Mouse (Mus musculus): Measurements from ENCODE around the gene Hexdc. TPM values are rescaled to one million over a fixed set of nuclear protein-coding genes. Genes with fewer than 3 reads are reported as not detected.

The Hexdc gene
- 11.8 TPM for polyA plus RNA-seq (2014; fragmentation: Illumina TruSeq; extraction: RNeasy Lipid Tissue Mini Kit (QIAGEN cat#74804); ENCODE audit: low read depth, low replicate concordance)

GRCm38 (mm10) chr11:121204161-121205006 is at the start of gene Hexdc, which contains the start of gene Ogfod3:
TSS of gene Hexdc (plus strand) at chr11:121204433.
TSS of gene Ogfod3 (minus strand) at chr11:121204711.

DNA sequence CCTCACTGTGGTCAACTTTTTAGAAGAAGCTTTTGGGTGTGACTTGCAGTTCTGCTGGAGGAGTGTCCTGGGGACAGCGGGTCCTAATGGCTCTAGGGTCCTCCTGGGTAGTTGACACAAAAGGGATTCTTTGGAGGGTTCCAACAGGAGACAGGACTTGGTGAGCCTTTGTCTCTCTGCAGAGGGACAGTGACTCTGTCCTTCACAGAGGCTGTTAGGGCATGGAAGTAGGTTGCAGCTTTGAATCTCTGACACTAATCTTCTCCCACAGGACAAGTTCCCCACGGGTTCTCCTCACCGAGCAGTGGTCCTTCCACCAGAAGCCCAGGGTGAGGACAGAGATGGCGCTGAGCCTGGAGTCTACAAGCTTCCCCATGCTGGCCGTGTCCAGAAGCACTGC is 44.3 kb upstream of the Hexdc start, which contains the start of gene Uts2r:
Gene Uts2r, plus strand, starts transcription at position 301 of the 400 bp plus-strand sequence.

GRCm38 (mm10) chr11:121229018-121229439 is 24.8 kb downstream of the Hexdc start, which contains the start of gene Cybc1:
TSS of gene Cybc1 (minus strand) at chr11:121229322.

GRCm38 (mm10) chr11:121236564-121237344 is 32.5 kb downstream of the Hexdc start, which contains the start of gene Narf:
TSS of gene Narf (plus strand) at chr11:121237253.

DNA sequence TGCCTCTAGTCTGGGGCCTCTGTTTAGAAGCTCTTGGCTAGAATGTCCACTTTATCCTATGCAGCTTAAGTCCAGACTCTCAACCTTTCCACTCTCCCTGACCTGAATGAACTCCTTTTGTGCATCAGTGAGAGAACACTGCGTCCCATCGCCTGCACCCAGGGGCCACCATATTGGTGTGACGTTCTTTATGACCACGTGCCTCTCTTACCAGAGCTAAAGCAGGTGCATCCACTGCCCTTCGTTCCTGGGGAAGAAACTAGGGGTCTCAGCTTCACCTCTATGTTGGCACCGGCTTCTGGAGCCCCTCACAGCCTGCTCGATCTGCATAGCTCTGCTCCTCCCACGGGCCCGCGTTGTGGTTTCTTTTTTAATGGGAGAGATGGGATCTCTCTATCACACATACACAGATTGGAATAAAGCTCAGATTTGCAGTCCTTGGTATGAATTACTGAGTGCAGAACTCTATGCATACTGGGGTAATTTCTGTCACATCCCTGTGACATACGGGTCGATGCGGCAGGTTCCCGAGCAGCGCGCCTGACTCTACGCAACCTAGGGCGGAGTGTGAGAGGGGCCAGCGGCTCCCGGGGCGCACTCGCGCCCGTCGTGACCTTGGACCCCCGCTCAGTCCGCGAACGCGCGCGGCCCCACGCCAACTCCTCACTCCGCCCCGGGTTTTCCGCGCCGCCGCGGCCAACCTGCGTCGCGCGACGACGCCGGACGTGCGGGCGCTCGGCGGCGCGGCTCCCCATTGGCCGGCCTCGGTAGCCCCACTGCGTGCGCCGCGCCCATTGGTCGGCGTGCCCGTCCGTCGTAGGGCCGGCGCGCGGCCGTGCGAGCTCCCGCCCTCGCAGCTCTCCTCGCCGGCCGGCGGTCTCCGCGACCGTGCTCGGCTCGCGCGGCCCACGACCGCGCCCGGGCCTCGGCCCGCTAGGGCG is 55.2 kb downstream of the Hexdc start, which contains the start of gene Foxk2:
Gene Foxk2, plus strand, starts transcription at position 831 of the 941 bp plus-strand sequence.

Other genes starting within 250 kb of the Hexdc start
- gene Csnk1d, start 213.1 kb upstream of the Hexdc start, polyA plus RNA-seq (2014; fragmentation: Illumina TruSeq; extraction: RNeasy Lipid Tissue Mini Kit (QIAGEN cat#74804); ENCODE audit: low read depth, low replicate concordance): 49.3 TPM
- gene Cd7, start 165.0 kb upstream of the Hexdc start, polyA plus RNA-seq (2014; fragmentation: Illumina TruSeq; extraction: RNeasy Lipid Tissue Mini Kit (QIAGEN cat#74804); ENCODE audit: low read depth, low replicate concordance): 0.99 TPM
- gene Sectm1b, start 140.9 kb upstream of the Hexdc start, polyA plus RNA-seq (2014; fragmentation: Illumina TruSeq; extraction: RNeasy Lipid Tissue Mini Kit (QIAGEN cat#74804); ENCODE audit: low read depth, low replicate concordance): 0.42 TPM
- gene Sectm1a, start 123.2 kb upstream of the Hexdc start, polyA plus RNA-seq (2014; fragmentation: Illumina TruSeq; extraction: RNeasy Lipid Tissue Mini Kit (QIAGEN cat#74804); ENCODE audit: low read depth, low replicate concordance): not detected
- gene Tex19.2, start 85.8 kb upstream of the Hexdc start, polyA plus RNA-seq (2014; fragmentation: Illumina TruSeq; extraction: RNeasy Lipid Tissue Mini Kit (QIAGEN cat#74804); ENCODE audit: low read depth, low replicate concordance): not detected
- gene Tex19.1, start 58.3 kb upstream of the Hexdc start, polyA plus RNA-seq (2014; fragmentation: Illumina TruSeq; extraction: RNeasy Lipid Tissue Mini Kit (QIAGEN cat#74804); ENCODE audit: low read depth, low replicate concordance): not detected
- 0.79 TPM for gene Uts2r, start 44.2 kb upstream of the Hexdc start, polyA plus RNA-seq (2014; fragmentation: Illumina TruSeq; extraction: RNeasy Lipid Tissue Mini Kit (QIAGEN cat#74804); ENCODE audit: low read depth, low replicate concordance)
- gene Ogfod3, start 278 bp downstream of the Hexdc start, polyA plus RNA-seq (2014; fragmentation: Illumina TruSeq; extraction: RNeasy Lipid Tissue Mini Kit (QIAGEN cat#74804); ENCODE audit: low read depth, low replicate concordance): 21.4 TPM
- gene Cybc1, start 24.9 kb downstream of the Hexdc start, polyA plus RNA-seq (2014; fragmentation: Illumina TruSeq; extraction: RNeasy Lipid Tissue Mini Kit (QIAGEN cat#74804); ENCODE audit: low read depth, low replicate concordance): 13.7 TPM
- 54.9 TPM for gene Narf, start 32.8 kb downstream of the Hexdc start, polyA plus RNA-seq (2014; fragmentation: Illumina TruSeq; extraction: RNeasy Lipid Tissue Mini Kit (QIAGEN cat#74804); ENCODE audit: low read depth, low replicate concordance)
- gene Foxk2, start 55.6 kb downstream of the Hexdc start, polyA plus RNA-seq (2014; fragmentation: Illumina TruSeq; extraction: RNeasy Lipid Tissue Mini Kit (QIAGEN cat#74804); ENCODE audit: low read depth, low replicate concordance): 16.7 TPM
- 41.8 TPM for gene Wdr45b, start 150.0 kb downstream of the Hexdc start, polyA plus RNA-seq (2014; fragmentation: Illumina TruSeq; extraction: RNeasy Lipid Tissue Mini Kit (QIAGEN cat#74804); ENCODE audit: low read depth, low replicate concordance)
- 3.7 TPM for gene Rab40b, start 183.8 kb downstream of the Hexdc start, polyA plus RNA-seq (2014; fragmentation: Illumina TruSeq; extraction: RNeasy Lipid Tissue Mini Kit (QIAGEN cat#74804); ENCODE audit: low read depth, low replicate concordance)
- 6.5 TPM for gene Fn3krp, start 217.0 kb downstream of the Hexdc start, polyA plus RNA-seq (2014; fragmentation: Illumina TruSeq; extraction: RNeasy Lipid Tissue Mini Kit (QIAGEN cat#74804); ENCODE audit: low read depth, low replicate concordance)
- 34.6 TPM for gene Fn3k, start 230.5 kb downstream of the Hexdc start, polyA plus RNA-seq (2014; fragmentation: Illumina TruSeq; extraction: RNeasy Lipid Tissue Mini Kit (QIAGEN cat#74804); ENCODE audit: low read depth, low replicate concordance)
- 10.1 TPM for gene Tbcd, start 247.5 kb downstream of the Hexdc start, polyA plus RNA-seq (2014; fragmentation: Illumina TruSeq; extraction: RNeasy Lipid Tissue Mini Kit (QIAGEN cat#74804); ENCODE audit: low read depth, low replicate concordance)